Mouse (Mus musculus) monocyte, adult 2 months (primary cell): ENCODE measurements around the gene Zcchc7.

Experiments
- DNase-seq, 2 experiments: peaks; one replicate each; pipeline ENCODE4 v3.0.0; 2022; ENCODE audit warnings: low spot score in 2 of 2, low read depth in 1 of 2

Zcchc7 gene

GRCm38 (mm10) chr4:44953041-44953440 is 197.4 kb downstream of the Zcchc7 start:
- no peak for DNase-seq

- DNase-seq, result no peak
These were observed 203.1 kb downstream of the Zcchc7 start for GRCm38 (mm10) chr4:44958776-44959175.

- no peak for DNase-seq
These were observed 203.5 kb downstream of the Zcchc7 start for GRCm38 (mm10) chr4:44959220-44959619.

GRCm38 (mm10) chr4:44963156-44963555 is 207.5 kb downstream of the Zcchc7 start:
- no peak for DNase-seq

- no peak for DNase-seq
These were observed 209.5 kb downstream of the Zcchc7 start for GRCm38 (mm10) chr4:44965175-44965574.

GRCm38 (mm10) chr4:44965736-44966135 is 210.1 kb downstream of the Zcchc7 start:
- DNase-seq, result no peak

GRCm38 (mm10) chr4:44967402-44967801 is 211.7 kb downstream of the Zcchc7 start:
- no peak for DNase-seq

- DNase-seq, result no peak
These were observed 214.4 kb downstream of the Zcchc7 start for GRCm38 (mm10) chr4:44970056-44970455.

GRCm38 (mm10) chr4:44970612-44971110 is 215.0 kb downstream of the Zcchc7 start:
- no peak for DNase-seq

GRCm38 (mm10) chr4:44973450-44973849 is 217.8 kb downstream of the Zcchc7 start:
- DNase-seq, result peak; percentile 65 to 74

GRCm38 (mm10) chr4:44973871-44974270 is 218.2 kb downstream of the Zcchc7 start:
- no peak for DNase-seq

GRCm38 (mm10) chr4:44974331-44974730 is 218.7 kb downstream of the Zcchc7 start:
- no peak for DNase-seq

- no peak for DNase-seq
These were observed 220.4 kb downstream of the Zcchc7 start for GRCm38 (mm10) chr4:44976026-44976615.

GRCm38 (mm10) chr4:44976921-44977710 is 221.4 kb downstream of the Zcchc7 start:
- no peak for DNase-seq

GRCm38 (mm10) chr4:44978175-44978574 is 222.5 kb downstream of the Zcchc7 start:
- no peak for DNase-seq

- DNase-seq, result no peak
These were observed 224.2 kb downstream of the Zcchc7 start for GRCm38 (mm10) chr4:44979794-44980338.

- peak; percentile 33 to 57 for DNase-seq
These were observed 225.8 kb downstream of the Zcchc7 start, which contains the start of gene Grhpr for GRCm38 (mm10) chr4:44981280-44981973. Grhpr (plus strand) TSS chr4:44981395.
